ENCODE assay signal across 18 mouse cellular contexts in the genomic region with DNA sequence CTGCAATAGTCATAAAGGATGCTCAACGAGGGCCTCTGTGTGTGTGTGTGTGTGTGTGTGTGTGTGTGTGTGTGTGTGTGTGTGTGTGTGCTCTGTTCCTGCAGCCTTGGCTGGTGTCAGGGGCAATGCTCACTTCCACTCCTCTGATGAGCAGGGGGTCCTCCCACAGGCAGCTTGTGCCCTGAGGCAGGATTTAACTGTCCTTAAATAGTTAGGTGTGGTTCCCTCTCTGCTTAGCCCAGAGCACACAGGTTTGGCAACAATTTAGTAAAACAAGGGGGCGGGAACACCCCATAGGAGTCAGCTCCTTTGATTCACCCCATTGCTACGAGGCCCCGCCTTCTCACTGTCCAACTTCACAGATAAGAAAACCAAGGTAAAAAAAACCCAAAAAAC.
DNase-seq lines count a peak whose midpoint lies in the region; ATAC-seq and TF ChIP-seq lines count a peak whose summit lies in the region.
"Had no signal": no experiment of that assay in that cellular context is flagged by ENCODE, and none has a peak within 500 bp of the region (broad histone marks: within the 10 kb centered on the region; RNA-seq: fewer than 3 reads in every experiment).

No protein-coding gene starts in this region.

- peak overlapping the region; percentile 26; the same call in 1 of the 2 replicates for H3K4me3 ChIP-seq in E14TG2a.4 (replicated peaks; ENCODE audit: low read length)
- no peak overlapping the region for H3K4me3 ChIP-seq in forebrain, embryonic 13.5 days
- no peak overlapping the region for H3K4me3 ChIP-seq in hindbrain, embryonic 15.5 days
- H3K4me3 ChIP-seq: limb, embryonic 15.5 days; megakaryocyte, embryonic 14.5 days had no signal

- no peaks in the 10 kb centered on the region; the same call in 1 of the 2 replicates for H3K27me3 ChIP-seq in E14TG2a.4 (ENCODE audit: insufficient read depth, low read length)
- H3K27me3 ChIP-seq in forebrain, embryonic 13.5 days = no peaks in the 10 kb centered on the region
- H3K27me3 ChIP-seq in hindbrain, embryonic 15.5 days = no peaks in the 10 kb centered on the region
- H3K27me3 ChIP-seq: limb, embryonic 15.5 days had no signal

- peak; percentile 76 for DNase-seq in cerebellum, adult 9-10 months
- no peak for DNase-seq in cerebellum, adult 11 months
- DNase-seq in gastrocnemius, adult 8-10 months (ENCODE audit: low spot score in 2 of 2) = no peak
- no peak for DNase-seq in spleen, postnatal 14 days (ENCODE audit: low spot score in 2 of 2)
- DNase-seq in spleen, adult 12 weeks (ENCODE audit: low spot score) = no peak
- DNase-seq: gastrocnemius, postnatal 36 days; heart, postnatal 10 days; kidney, adult 8-10 months; kidney, postnatal 36 days; lung, postnatal 14 days; thymus, postnatal 25 days had no signal

- H3K9ac ChIP-seq in forebrain, embryonic 13.5 days = no peak overlapping the region
- no peak overlapping the region for H3K9ac ChIP-seq in hindbrain, embryonic 15.5 days
- H3K9ac ChIP-seq: limb, embryonic 15.5 days had no signal

- WGBS in forebrain, embryonic 13.5 days = 53% methylated on average over 4 of the region's 4 CpGs
- WGBS in hindbrain, embryonic 15.5 days = 62% methylated on average over 4 of the region's 4 CpGs

- TF ChIP-seq CTCF in E14TG2a.4 (conservative IDR thresholded peaks at IDR 0.05; ENCODE audit: low read length) = no peak

- H3K27ac ChIP-seq in forebrain, embryonic 13.5 days = peak overlapping the region; percentile 85
- H3K27ac ChIP-seq in hindbrain, embryonic 15.5 days (replicated peaks) = peak overlapping the region; percentile 42
- H3K27ac ChIP-seq: limb, embryonic 15.5 days had no signal

- peak overlapping the region; percentile 17; the same call in 1 of the 2 replicates for H3K4me2 ChIP-seq in forebrain, embryonic 13.5 days
- no peak overlapping the region for H3K4me2 ChIP-seq in hindbrain, embryonic 15.5 days
- H3K4me2 ChIP-seq: limb, embryonic 15.5 days had no signal

- ATAC-seq in forebrain, embryonic 13.5 days = no peak
- no peak for ATAC-seq in hindbrain, embryonic 15.5 days (ENCODE audit: low FRiP score, low read depth)
- ATAC-seq: activated CD4-positive, CD25-positive, alpha-beta regulatory T cell, adult 4 months; inflammation-experienced regulatory T-cells, adult 6 months had no signal

- peaks cover 46% of the 10 kb centered on the region for H3K4me1 ChIP-seq in E14TG2a.4 (replicated peaks; ENCODE audit: low read depth, low read length)
- peaks cover 69% of the 10 kb centered on the region for H3K4me1 ChIP-seq in forebrain, embryonic 13.5 days
- H3K4me1 ChIP-seq in hindbrain, embryonic 15.5 days (replicated peaks) = peaks cover 45% of the 10 kb centered on the region
- H3K4me1 ChIP-seq: limb, embryonic 15.5 days; megakaryocyte, embryonic 14.5 days had no signal

- no peaks in the 10 kb centered on the region for H3K9me3 ChIP-seq in E14TG2a.4 (ENCODE audit: low read length)
- H3K9me3 ChIP-seq in forebrain, embryonic 13.5 days (replicated peaks) = no peaks in the 10 kb centered on the region
- no peaks in the 10 kb centered on the region for H3K9me3 ChIP-seq in hindbrain, embryonic 15.5 days
- H3K9me3 ChIP-seq: limb, embryonic 15.5 days; megakaryocyte, embryonic 14.5 days had no signal

- H3K36me3 ChIP-seq in E14TG2a.4 (ENCODE audit: insufficient read depth, low read length) = no peaks in the 10 kb centered on the region
- H3K36me3 ChIP-seq in forebrain, embryonic 13.5 days (ENCODE audit: poor library complexity, severe bottlenecking) = no peaks in the 10 kb centered on the region
- H3K36me3 ChIP-seq in hindbrain, embryonic 15.5 days = no peaks in the 10 kb centered on the region
- H3K36me3 ChIP-seq: limb, embryonic 15.5 days had no signal
